Mouse (Mus musculus) hindbrain, embryonic 11.5 days (tissue): ENCODE measurements at regions not wholly inside any gene's neighbourhood (a gene's known extent, or its start where the extent isn't known, plus 50 kb on each side); places are given as distances from the start of the nearest gene placed in this dataset.
"Not testable (repeated sequence)": the region's sequence is repeated elsewhere in the genome, so short reads cannot be mapped to it uniquely, and the experiment has no call there.

Experiments
- ATAC-seq: fragments of 200-750 bp; cut with Nextera tagmentation; 2 replicates; pipeline ENCODE4 v1.8.0; 2017; ENCODE audit warnings: mild to moderate bottlenecking, moderate TSS enrichment, moderate library complexity; ENCODE audit not compliant: low FRiP score
- DNase-seq: peaks from one replicate; pipeline ENCODE4 v3.0.0-alpha.2; 2015; ENCODE audit warnings: low spot score
- H3K27ac ChIP-seq: fragments of 300-500 bp; sonication (generic); 2 replicates; pipeline ENCODE4 v1.5.1; 2014; ENCODE audit warnings: mild to moderate bottlenecking, low read depth, low read length
- H3K27me3 ChIP-seq: fragments of 300-500 bp; sonication (generic); 2 replicates; pipeline ENCODE4 v1.6.1; 2014; ENCODE audit warnings: mild to moderate bottlenecking, low read length, moderate library complexity, mixed read lengths; ENCODE audit not compliant: control insufficient read depth, insufficient read depth
- H3K36me3 ChIP-seq: fragments of 300-500 bp; sonication (generic); 2 replicates; pipeline ENCODE4 v1.6.1; 2014; ENCODE audit warnings: mild to moderate bottlenecking, low read length, moderate library complexity, mixed read lengths; ENCODE audit not compliant: control insufficient read depth, insufficient read depth
- H3K4me1 ChIP-seq: fragments of 300-500 bp; sonication (generic); replicated peaks from 2 replicates; pipeline ENCODE4 v1.6.1; 2014; ENCODE audit warnings: low read length, mixed read lengths; ENCODE audit not compliant: control insufficient read depth, insufficient read depth
- H3K4me2 ChIP-seq: fragments of 300-500 bp; sonication (generic); replicated peaks from 2 replicates; pipeline ENCODE4 v1.6.1; 2014; ENCODE audit warnings: mild to moderate bottlenecking, low read depth, low read length
- H3K4me3 ChIP-seq: fragments of 300-500 bp; sonication (generic); 2 replicates; pipeline ENCODE4 v1.5.1; 2014; ENCODE audit warnings: low read depth, low read length
- H3K9ac ChIP-seq: fragments of 300-500 bp; sonication (generic); 2 replicates; pipeline ENCODE4 v1.6.1; 2014; ENCODE audit warnings: low read depth, low read length
- H3K9me3 ChIP-seq: fragments of 300-500 bp; sonication (generic); 2 replicates; pipeline ENCODE4 v1.6.1; 2016; ENCODE audit warnings: low read length; ENCODE audit not compliant: control insufficient read depth
- WGBS: fragments of 180-500 bp; shearing (Covaris S2); extraction: QIAGEN DNeasy Blood & Tissue Kit; methylation state at CpG from one replicate; pipeline ENCODE4 v1.1.7; 2014; 5-methylcytosine and 5-hydroxymethylcytosine counted together

GRCm38 (mm10) chr1:30696342-30696741 is 177.4 kb downstream of the Phf3 start:
- no peaks in the 10 kb centered on the region for H3K4me1 ChIP-seq
- H3K9me3 ChIP-seq: no peaks in the 10 kb centered on the region
- ATAC-seq: no peak
- no peak overlapping the region for H3K4me2 ChIP-seq
- H3K4me3 ChIP-seq: no peak overlapping the region
- H3K36me3 ChIP-seq: no peaks in the 10 kb centered on the region
- no peak overlapping the region for H3K27ac ChIP-seq
- H3K27me3 ChIP-seq: no peaks in the 10 kb centered on the region
- no peak for DNase-seq
- no peak overlapping the region for H3K9ac ChIP-seq

- Histone ChIP-seq H3K36me3 (no peaks in the 10 kb centered on the region), H3K4me2 (no peak overlapping the region), H3K4me1 (no peaks in the 10 kb centered on the region), H3K27me3 (no peaks in the 10 kb centered on the region), H3K9ac (no peak overlapping the region), H3K4me3 (no peak overlapping the region), H3K9me3 (no peaks in the 10 kb centered on the region), H3K27ac (no peak overlapping the region)
- ATAC-seq (no peak), DNase-seq (no peak)
- 89% methylated on average over 3 of the region's 3 CpGs for WGBS
Observed at GRCm38 (mm10) chr1:30685318-30685717, 188.4 kb downstream of the Phf3 start.

GRCm38 (mm10) chr1:30683889-30684288 is 189.8 kb downstream of the Phf3 start:
- Histone ChIP-seq H3K4me1 (no peaks in the 10 kb centered on the region), H3K9me3 (no peaks in the 10 kb centered on the region), H3K4me3 (no peak overlapping the region), H3K9ac (no peak overlapping the region), H3K27ac (no peak overlapping the region), H3K36me3 (no peaks in the 10 kb centered on the region), H3K4me2 (no peak overlapping the region), H3K27me3 (no peaks in the 10 kb centered on the region)
- DNase-seq (no peak), ATAC-seq (no peak)
- WGBS: 73% methylated on average over 2 of the region's 2 CpGs

- 21% methylated on average over 2 of the region's 2 CpGs for WGBS
- no peaks in the 10 kb centered on the region for H3K27me3 ChIP-seq
- ATAC-seq (no peak; the same call in 1 of the 2 replicates), DNase-seq (peak; percentile 31)
- H3K4me2 ChIP-seq: no peak overlapping the region
- no peaks in the 10 kb centered on the region for H3K4me1 ChIP-seq
- no peak overlapping the region for H3K9ac ChIP-seq
- H3K27ac ChIP-seq: no peak overlapping the region
- no peaks in the 10 kb centered on the region for H3K9me3 ChIP-seq
- no peaks in the 10 kb centered on the region for H3K36me3 ChIP-seq
- H3K4me3 ChIP-seq: no peak overlapping the region
Observed at GRCm38 (mm10) chr1:30639807-30640206, 233.9 kb downstream of the Phf3 start.

GRCm38 (mm10) chr1:30632760-30633159 is 241.0 kb downstream of the Phf3 start:
- WGBS: 89% methylated on average over 1 of the region's 1 CpGs

GRCm38 (mm10) chr1:30627796-30628195 is 245.9 kb downstream of the Phf3 start:
- not testable (repeated sequence) for H3K27ac ChIP-seq, H3K27me3 ChIP-seq, H3K4me2 ChIP-seq, H3K9me3 ChIP-seq, H3K4me3 ChIP-seq, H3K36me3 ChIP-seq, ATAC-seq, H3K9ac ChIP-seq, DNase-seq, H3K4me1 ChIP-seq
- 85% methylated on average over 5 of the region's 5 CpGs for WGBS

More at GRCm38 (mm10) chr1:30632760-30633159, 241.0 kb downstream of the Phf3 start:
- H3K27ac ChIP-seq: no peak overlapping the region
- ATAC-seq: no peak
- no peak overlapping the region for H3K4me2 ChIP-seq
- H3K9me3 ChIP-seq: no peaks in the 10 kb centered on the region
- H3K36me3 ChIP-seq: no peaks in the 10 kb centered on the region
- H3K4me3 ChIP-seq: no peak overlapping the region
- no peak overlapping the region for H3K9ac ChIP-seq
- DNase-seq: no peak
- H3K27me3 ChIP-seq: no peaks in the 10 kb centered on the region
- no peaks in the 10 kb centered on the region for H3K4me1 ChIP-seq

GRCm38 (mm10) chr1:30595122-30595730 is 278.5 kb downstream of the Phf3 start:
- no peaks in the 10 kb centered on the region for H3K4me1 ChIP-seq
- 71% methylated on average over 7 of the region's 7 CpGs for WGBS
- H3K9ac ChIP-seq: no peak overlapping the region
- no peak overlapping the region for H3K4me2 ChIP-seq
- no peak overlapping the region for H3K4me3 ChIP-seq
- DNase-seq (no peak), ATAC-seq (no peak)
- no peak overlapping the region for H3K27ac ChIP-seq
- H3K27me3 ChIP-seq: no peaks in the 10 kb centered on the region
- H3K9me3 ChIP-seq: no peaks in the 10 kb centered on the region
- no peaks in the 10 kb centered on the region for H3K36me3 ChIP-seq

- H3K4me3 ChIP-seq: no peak overlapping the region
- H3K9me3 ChIP-seq: no peaks in the 10 kb centered on the region
- no peaks in the 10 kb centered on the region for H3K27me3 ChIP-seq
- no peak overlapping the region for H3K4me2 ChIP-seq
- 69% methylated on average over 1 of the region's 1 CpGs for WGBS
- no peak overlapping the region for H3K9ac ChIP-seq
- no peaks in the 10 kb centered on the region for H3K36me3 ChIP-seq
- DNase-seq: no peak
- no peak overlapping the region for H3K27ac ChIP-seq
- no peaks in the 10 kb centered on the region for H3K4me1 ChIP-seq
- no peak for ATAC-seq
Observed at GRCm38 (mm10) chr1:30594036-30594435, 279.7 kb downstream of the Phf3 start.

- no peak overlapping the region for H3K4me2 ChIP-seq
- H3K4me3 ChIP-seq: no peak overlapping the region
- H3K9ac ChIP-seq: no peak overlapping the region
- no peaks in the 10 kb centered on the region for H3K9me3 ChIP-seq
- ATAC-seq: no peak
- 84% methylated on average over 4 of the region's 4 CpGs for WGBS
- H3K27ac ChIP-seq: no peak overlapping the region
- H3K36me3 ChIP-seq: no peaks in the 10 kb centered on the region
- H3K27me3 ChIP-seq: no peaks in the 10 kb centered on the region
- no peak for DNase-seq
- no peaks in the 10 kb centered on the region for H3K4me1 ChIP-seq
Observed at GRCm38 (mm10) chr1:30590721-30591120, 283.0 kb downstream of the Phf3 start.
